Mouse (Mus musculus) MEL (cell line): Measurements from ENCODE around the gene Serpina3m.

Source experiments
- MAZ ChIP-seq: IDR thresholded peaks from 2 replicates; pipeline ENCODE4 v1.6.1; 2012; ENCODE audit warnings: low read depth, mild to moderate bottlenecking, inconsistent platforms, low read length, improper control_type of control experiment
- POLR2A ChIP-seq, 2 experiments: IDR thresholded peaks; 2 replicates each; pipeline ENCODE4 v1.6.1; 2011 to 2012; ENCODE audit warnings: low read length in 2 of 2, mild to moderate bottlenecking in 2 of 2, control low read depth in 1 of 2, improper control_type of control experiment in 1 of 2, low read depth in 1 of 2, moderate library complexity in 1 of 2; ENCODE audit not compliant: control insufficient read depth in 1 of 2, insufficient read depth in 1 of 2, poor library complexity in 1 of 2
- ZNF384 ChIP-seq: IDR thresholded peaks from 2 replicates; pipeline ENCODE4 v1.6.1; 2012; ENCODE audit warnings: low read depth, mild to moderate bottlenecking, inconsistent platforms, low read length, improper control_type of control experiment

DNA sequence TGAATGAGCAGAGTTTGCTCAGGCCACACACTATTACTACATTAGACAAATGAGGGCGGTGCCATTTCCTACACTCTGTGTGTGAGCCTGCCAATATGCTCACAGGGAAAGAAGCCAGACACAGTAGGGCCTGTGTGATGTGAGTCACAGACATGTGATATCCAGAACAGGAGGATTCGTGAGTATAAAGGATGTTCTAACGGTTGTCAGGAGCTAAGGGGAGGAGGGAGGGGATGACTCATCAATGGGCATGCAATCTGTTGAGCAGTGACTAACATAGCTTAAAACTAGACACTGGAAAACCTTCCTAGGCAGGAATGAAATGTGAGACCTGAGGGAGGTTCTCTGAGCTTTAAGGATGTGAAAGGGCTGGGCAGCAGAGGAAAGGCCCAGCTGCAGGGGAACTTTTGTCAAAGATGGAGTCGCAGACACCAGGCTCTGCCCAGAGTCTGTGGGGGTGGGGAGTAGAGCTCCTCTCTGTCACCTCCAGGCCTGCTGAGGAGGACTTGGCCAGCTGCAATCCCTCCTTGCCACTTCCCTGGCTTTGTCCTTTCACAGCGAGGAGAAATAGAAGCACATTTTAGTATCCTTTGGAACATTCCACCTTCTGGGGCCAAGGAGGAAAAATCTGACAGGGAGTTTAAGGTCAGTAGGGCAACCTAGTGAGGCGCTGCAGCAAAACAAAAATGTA lies 77.5 kb downstream of the Serpina3m start:
- no peak for TF ChIP-seq ZNF384
- TF ChIP-seq POLR2A (IDR thresholded peaks at IDR 0.05; ENCODE audit: control insufficient read depth in 1 of 2, insufficient read depth in 1 of 2, low read depth in 1 of 2, low read length in 2 of 2, poor library complexity in 1 of 2) = no peak
- no peak for TF ChIP-seq MAZ
